Mouse (Mus musculus) ES-Bruce4 (cell line): ENCODE results near the gene Nhp2.

Experiments used
- CTCF ChIP-seq: IDR thresholded peaks from one replicate; pipeline ENCODE4 v1.8.1; 2011; ENCODE audit warnings: low read depth, low read length
- POLR2A ChIP-seq: IDR thresholded peaks from one replicate; pipeline ENCODE4 v1.8.1; 2011; ENCODE audit warnings: low read length; ENCODE audit not compliant: insufficient read depth

GRCm38 (mm10) chr11:51587059-51587458 lies 32.5 kb upstream of the Nhp2 start:
- TF ChIP-seq CTCF (no peak), POLR2A (no peak)
